Comparison of ENCODE assay signal across 33 mouse cellular contexts in the genomic region with DNA sequence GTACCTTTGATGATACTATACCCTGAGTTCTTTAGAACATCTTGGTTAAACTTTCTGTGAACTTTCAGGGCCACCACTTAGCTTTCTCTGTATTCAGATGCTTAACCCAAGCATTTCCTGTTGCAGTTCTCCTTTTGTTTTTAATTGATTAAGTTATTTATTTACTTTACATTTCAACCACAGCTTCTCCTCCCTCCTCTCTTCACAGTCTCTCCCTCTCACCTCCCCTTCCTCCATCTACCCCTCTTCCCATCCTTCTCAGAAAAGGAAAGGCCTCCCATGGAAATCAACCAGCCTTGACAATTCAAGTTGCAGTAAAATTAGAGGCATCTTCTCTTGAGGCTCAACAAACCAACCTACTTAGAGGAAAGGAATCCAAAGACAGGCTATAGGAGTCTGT.
"Had no signal": no experiment of that assay in that cellular context is flagged by ENCODE, and none has a peak within 500 bp of the region (broad histone marks: within the 10 kb centered on the region; RNA-seq: fewer than 3 reads in every experiment).

No protein-coding gene starts in this region.

- H3K4me3 ChIP-seq: limb, embryonic 10.5 days; limb, embryonic 12.5 days; limb, embryonic 13.5 days; limb, embryonic 15.5 days; liver, embryonic 12.5 days; liver, embryonic 13.5 days; liver, embryonic 15.5 days; lung, embryonic 15.5 days; megakaryocyte, embryonic 14.5 days; midbrain, embryonic 10.5 days; midbrain, embryonic 12.5 days; midbrain, embryonic 13.5 days; midbrain, embryonic 15.5 days; myocyte; neural tube, embryonic 12.5 days; neural tube, embryonic 13.5 days had no signal

- H3K4me2 ChIP-seq: limb, embryonic 12.5 days; limb, embryonic 13.5 days; limb, embryonic 15.5 days; liver, embryonic 11.5 days; liver, embryonic 12.5 days; liver, embryonic 13.5 days; liver, embryonic 15.5 days; lung, embryonic 14.5 days; lung, embryonic 15.5 days; midbrain, embryonic 11.5 days; midbrain, embryonic 12.5 days; midbrain, embryonic 13.5 days; midbrain, embryonic 15.5 days; neural tube, embryonic 12.5 days; neural tube, embryonic 13.5 days had no signal

- H3K4me1 ChIP-seq: limb, embryonic 10.5 days; limb, embryonic 12.5 days; limb, embryonic 13.5 days; limb, embryonic 15.5 days; liver, embryonic 12.5 days; liver, embryonic 13.5 days; liver, embryonic 15.5 days; lung, embryonic 15.5 days; megakaryocyte, embryonic 14.5 days; midbrain, embryonic 10.5 days; midbrain, embryonic 12.5 days; midbrain, embryonic 13.5 days; midbrain, embryonic 15.5 days; neural tube, embryonic 12.5 days; neural tube, embryonic 13.5 days had no signal

- ATAC-seq: liver, embryonic 12.5 days; liver, postnatal 0 days; lung, postnatal 0 days; midbrain, embryonic 13.5 days; midbrain, embryonic 15.5 days; midbrain, embryonic 16.5 days had no signal

- H3K9me3 ChIP-seq: limb, embryonic 10.5 days; limb, embryonic 12.5 days; limb, embryonic 13.5 days; limb, embryonic 15.5 days; liver, embryonic 13.5 days; liver, embryonic 15.5 days; lung, embryonic 15.5 days; midbrain, embryonic 10.5 days; midbrain, embryonic 12.5 days; midbrain, embryonic 13.5 days; midbrain, embryonic 15.5 days; neural tube, embryonic 12.5 days; neural tube, embryonic 13.5 days had no signal

- H3K9ac ChIP-seq: limb, embryonic 12.5 days; limb, embryonic 13.5 days; limb, embryonic 15.5 days; liver, embryonic 12.5 days; liver, embryonic 13.5 days; liver, embryonic 14.5 days; liver, embryonic 15.5 days; liver, postnatal 0 days; lung, embryonic 14.5 days; lung, embryonic 15.5 days; midbrain, embryonic 12.5 days; midbrain, embryonic 13.5 days; midbrain, embryonic 15.5 days; neural tube, embryonic 12.5 days; neural tube, embryonic 13.5 days had no signal

- H3K36me3 ChIP-seq: limb, embryonic 10.5 days; limb, embryonic 12.5 days; limb, embryonic 13.5 days; limb, embryonic 15.5 days; liver, embryonic 12.5 days; liver, embryonic 13.5 days; liver, embryonic 15.5 days; lung, embryonic 15.5 days; midbrain, embryonic 10.5 days; midbrain, embryonic 12.5 days; midbrain, embryonic 13.5 days; midbrain, embryonic 15.5 days; neural tube, embryonic 12.5 days; neural tube, embryonic 13.5 days had no signal

- H3K27me3 ChIP-seq: limb, embryonic 12.5 days; limb, embryonic 13.5 days; limb, embryonic 15.5 days; liver, embryonic 12.5 days; liver, embryonic 13.5 days; liver, embryonic 15.5 days; lung, embryonic 15.5 days; megakaryocyte, embryonic 14.5 days; midbrain, embryonic 12.5 days; midbrain, embryonic 13.5 days; midbrain, embryonic 15.5 days; neural tube, embryonic 12.5 days; neural tube, embryonic 13.5 days had no signal

- DNase-seq: left cerebral cortex, postnatal 4 days; liver; liver, embryonic 13.5 days; liver, postnatal 0 days; lung, adult 18-20 months; lung, adult 2 months; lung, embryonic 14.5 days; lung, postnatal 10 days; lung, postnatal 14 days; lung, postnatal 36 days; lung, postnatal 4 days; midbrain, embryonic 14.5 days had no signal

- H3K27ac ChIP-seq: limb, embryonic 10.5 days; limb, embryonic 12.5 days; limb, embryonic 13.5 days; limb, embryonic 15.5 days; liver, embryonic 12.5 days; liver, embryonic 13.5 days; liver, embryonic 14.5 days; liver, embryonic 15.5 days; lung, embryonic 15.5 days; macrophage; midbrain, embryonic 10.5 days; midbrain, embryonic 12.5 days; midbrain, embryonic 13.5 days; midbrain, embryonic 15.5 days; neural tube, embryonic 12.5 days; neural tube, embryonic 13.5 days had no signal
